Mouse (Mus musculus) G1E (cell line): ENCODE results near the gene Kdsr. TPM values are rescaled to one million over a fixed set of nuclear protein-coding genes. Genes with fewer than 3 reads are reported as not detected.

Source experiments
- ATAC-seq: 2 replicates; pipeline ENCODE4 v1.8.0; 2016; ENCODE audit warnings: mild to moderate bottlenecking; ENCODE audit not compliant: insufficient number of reproducible peaks, poor library complexity, low FRiP score, severe bottlenecking; ENCODE audit errors: extremely low read depth
- DNase-seq: peaks from one replicate; pipeline ENCODE4 v3.0.0; 2012; ENCODE audit warnings: low spot score
- H3K27me3 ChIP-seq: 2 replicates; pipeline ENCODE4 v1.6.1; 2012; ENCODE audit warnings: mild to moderate bottlenecking, low read length, inconsistent platforms; ENCODE audit not compliant: insufficient read depth
- H3K36me3 ChIP-seq: replicated peaks from 2 replicates; pipeline ENCODE3; 2012; ENCODE audit warnings: mild to moderate bottlenecking, inconsistent platforms
- H3K4me1 ChIP-seq: 2 replicates; pipeline ENCODE4 v1.6.1; 2012; ENCODE audit warnings: low read depth, low read length, inconsistent platforms, mixed read lengths; ENCODE audit not compliant: insufficient read depth
- H3K4me3 ChIP-seq: 2 replicates; pipeline ENCODE4 v1.5.1; 2012; ENCODE audit warnings: low read depth, mild to moderate bottlenecking, inconsistent platforms, low read length, moderate library complexity, mixed read lengths
- H3K9me3 ChIP-seq: replicated peaks from 2 replicates; pipeline ENCODE4 v1.6.1; 2012; ENCODE audit warnings: inconsistent platforms
- CTCF ChIP-seq: IDR thresholded peaks from 2 replicates; pipeline ENCODE4 v1.5.1; 2012; ENCODE audit warnings: low read depth, low read length, inconsistent platforms, mixed read lengths
- GATA1 ChIP-seq: IDR thresholded peaks from 2 replicates; pipeline ENCODE4 v1.6.1; 2012; ENCODE audit warnings: borderline replicate concordance, low read length, inconsistent platforms, mixed read lengths
- GATA2 ChIP-seq: IDR thresholded peaks from 2 replicates; pipeline ENCODE4 v1.6.1; 2012; ENCODE audit warnings: low read depth, low read length, inconsistent platforms, borderline replicate concordance
- POLR2AphosphoS5 ChIP-seq: IDR thresholded peaks from 2 replicates; pipeline ENCODE4 v1.6.1; 2012; ENCODE audit warnings: low read depth, low read length, inconsistent platforms; ENCODE audit not compliant: insufficient replicate concordance
- TAL1 ChIP-seq: conservative IDR thresholded peaks from 2 replicates; pipeline ENCODE4 v1.6.1; 2012; ENCODE audit warnings: low read depth, low read length, inconsistent platforms, mixed read lengths
- polyA plus RNA-seq: library from polyadenylated mRNA; stranded (reverse); fragments of >175 nt; gene quantifications from 2 replicates; pipeline ENCODE4 v1.2.3, GENCODE M21; 2012
- total RNA-seq, 2 experiments: library from RNA; stranded (forward) in 1 of 2; stranded (reverse) in 1 of 2; fragments of 200-1000 nt in 1 of 2; fragments of >200 nt in 1 of 2; fragmentation: Nextera tagmentation in 1 of 2; gene quantifications; 2 replicates each; pipeline ENCODE4 v1.2.3; 2014 to 2017

The Kdsr gene
- total and polyA plus RNA-seq, 3 experiments: 9.3 to 63.9 (median 27.1) TPM

DNA sequence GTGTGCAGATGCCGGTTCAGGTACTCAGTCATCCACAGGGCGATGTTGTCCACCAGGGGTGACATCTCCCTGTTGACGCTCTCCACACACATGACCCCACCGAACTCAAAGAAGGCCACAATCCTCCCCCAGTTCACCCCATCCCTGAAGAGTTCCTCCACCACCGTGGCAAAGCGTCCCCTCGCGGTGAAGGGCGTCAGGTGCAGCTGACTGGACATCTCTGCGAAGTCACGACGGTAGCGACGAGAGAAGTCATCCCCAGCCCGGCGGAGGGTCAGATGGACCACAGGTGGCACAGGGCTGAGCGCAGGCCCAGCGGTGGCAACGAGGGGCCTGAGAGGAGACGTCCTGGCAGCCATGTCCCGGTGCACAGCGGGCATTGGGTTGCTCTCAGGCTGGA, 47.2 kb downstream of the Kdsr start:
- Histone ChIP-seq H3K9me3 (peaks cover 3% of the 10 kb centered on the region), H3K36me3 (peaks cover 5% of the 10 kb centered on the region), H3K4me1 (peaks cover 45% of the 10 kb centered on the region), H3K4me3 (peak overlapping the region; percentile 42; the same call in 1 of the 2 replicates), H3K27me3 (peaks cover 15% of the 10 kb centered on the region; the same call in 1 of the 2 replicates)
- ATAC-seq: no peak
- TF ChIP-seq CTCF (peak; percentile 13; the same call in 1 of the 2 replicates), GATA2 (no peak)
- peak; percentile 25 for DNase-seq

DNA sequence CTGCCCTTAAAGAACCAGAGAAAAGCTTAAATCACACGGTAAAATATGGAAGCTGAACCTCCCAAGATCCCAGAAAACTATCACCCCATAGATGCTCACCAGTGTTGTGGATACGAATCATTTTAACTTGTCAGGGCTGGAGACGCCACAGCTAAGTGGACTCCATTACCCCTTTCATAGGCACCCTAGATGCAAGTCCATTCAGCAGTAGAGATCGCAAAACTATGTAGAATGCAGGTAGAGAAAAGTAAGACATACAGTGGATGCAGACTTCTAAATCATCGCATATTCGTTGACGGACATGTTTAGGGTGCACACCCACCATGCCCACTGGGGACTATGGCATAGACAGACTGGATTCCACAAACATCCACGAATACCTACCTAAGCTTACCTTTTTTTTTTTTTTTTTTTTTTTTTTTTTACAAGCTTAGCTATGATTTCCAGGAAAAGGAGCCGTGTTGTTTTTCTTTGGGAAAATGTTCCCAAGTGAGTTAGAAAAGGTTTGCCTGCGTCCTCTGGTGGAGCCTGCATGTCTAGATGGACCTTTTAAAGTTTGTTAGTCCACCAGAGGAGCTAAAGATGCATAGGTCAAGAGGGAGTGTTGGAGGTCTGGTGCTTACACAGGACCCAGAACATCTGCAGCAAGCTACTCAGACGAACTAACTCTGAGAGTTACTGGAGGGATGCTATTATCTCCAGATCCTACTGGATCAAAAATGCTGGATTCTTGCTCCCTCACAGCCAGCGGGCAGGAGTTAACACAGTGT, 48.0 kb downstream of the Kdsr start:
- Histone ChIP-seq H3K9me3 (peaks cover 3% of the 10 kb centered on the region), H3K27me3 (peaks cover 21% of the 10 kb centered on the region; the same call in 1 of the 2 replicates), H3K4me3 (no peak overlapping the region), H3K4me1 (peaks cover 45% of the 10 kb centered on the region), H3K36me3 (peaks cover 5% of the 10 kb centered on the region)
- TF ChIP-seq CTCF (no peak), TAL1 (no peak), POLR2AphosphoS5 (no peak), GATA2 (no peak), GATA1 (no peak)
- ATAC-seq (no peak), DNase-seq (no peak)

DNA sequence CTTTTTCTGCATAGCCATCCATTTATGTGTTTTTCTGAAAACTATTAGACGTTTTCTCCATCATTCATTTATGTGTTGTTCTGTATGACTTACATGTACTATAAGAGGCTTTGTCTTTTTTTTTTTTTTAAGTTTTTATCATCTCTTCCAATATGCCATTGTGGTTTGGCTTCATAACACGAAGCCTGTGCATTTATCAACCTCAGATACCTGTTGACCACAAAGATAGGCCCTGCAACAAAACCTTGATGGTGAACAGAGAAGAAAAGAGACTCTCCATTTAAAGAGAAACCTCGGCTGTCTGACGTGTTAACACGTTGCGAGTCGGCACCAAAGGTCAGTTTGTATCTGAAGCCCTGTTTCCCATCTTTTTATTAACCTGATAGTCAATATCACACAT, 49.3 kb downstream of the Kdsr start:
- H3K9me3 ChIP-seq: peaks cover 3% of the 10 kb centered on the region
- no peak overlapping the region for H3K4me3 ChIP-seq
- H3K27me3 ChIP-seq: peaks cover 21% of the 10 kb centered on the region; the same call in 1 of the 2 replicates
- no peak for TF ChIP-seq GATA1
- TF ChIP-seq POLR2AphosphoS5: no peak
- TF ChIP-seq GATA2: no peak
- no peak for TF ChIP-seq TAL1
- no peak for TF ChIP-seq CTCF
- ATAC-seq: peak; percentile 31; the same call in 1 of the 2 replicates
- peaks cover 5% of the 10 kb centered on the region for H3K36me3 ChIP-seq
- no peak for DNase-seq
- H3K4me1 ChIP-seq: peaks cover 37% of the 10 kb centered on the region

DNA sequence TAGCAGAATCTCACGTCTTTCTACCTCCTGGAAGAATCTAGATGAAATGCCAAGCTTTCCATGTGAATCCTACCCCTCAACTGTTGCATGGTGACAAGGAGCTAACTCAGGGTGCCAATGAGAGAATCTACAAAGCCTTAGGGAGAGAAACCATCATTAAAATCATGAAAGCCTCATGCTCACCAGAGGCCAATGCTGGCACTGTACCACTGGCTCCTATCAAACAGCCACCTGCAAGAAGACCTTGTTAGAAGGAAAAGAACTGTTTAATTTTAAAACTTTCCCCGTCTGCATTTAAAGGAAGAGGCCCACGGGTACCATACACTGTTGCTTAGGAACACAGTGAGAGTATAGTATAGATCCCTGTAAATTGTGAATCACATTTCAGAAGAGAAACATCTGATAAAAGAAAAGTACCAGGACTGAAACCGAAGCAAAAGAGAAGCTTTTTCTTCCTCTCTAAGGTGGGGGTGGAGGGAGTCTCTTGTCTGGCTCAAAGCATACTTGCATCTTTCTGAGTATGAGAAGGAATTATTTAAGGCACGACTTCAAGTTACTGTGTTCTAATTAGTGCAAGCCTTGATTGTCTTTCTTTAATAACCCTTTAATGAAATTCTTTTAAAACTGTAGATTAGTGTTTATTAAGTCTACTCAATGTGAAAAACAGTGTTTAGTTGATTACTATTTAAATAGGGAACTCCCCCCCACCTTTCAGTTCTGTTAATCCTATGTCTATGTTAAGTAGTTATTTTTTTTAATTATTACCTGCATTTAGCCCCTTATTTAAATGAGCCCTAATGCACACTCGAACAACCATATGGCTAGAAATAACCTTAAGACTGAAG, 52.3 kb downstream of the Kdsr start:
- TF ChIP-seq POLR2AphosphoS5 (no peak), GATA1 (no peak), GATA2 (no peak), CTCF (no peak), TAL1 (no peak)
- DNase-seq: no peak
- H3K4me1 ChIP-seq: peaks cover 14% of the 10 kb centered on the region
- H3K36me3 ChIP-seq: peaks cover 3% of the 10 kb centered on the region
- ATAC-seq: no peak
- no peak overlapping the region for H3K4me3 ChIP-seq
- H3K27me3 ChIP-seq: peaks cover 11% of the 10 kb centered on the region; the same call in 1 of the 2 replicates
- H3K9me3 ChIP-seq: peaks cover 2% of the 10 kb centered on the region

GRCm38 (mm10) chr1:106703183-106703582, 56.3 kb downstream of the Kdsr start:
- Histone ChIP-seq H3K27me3 (0 out of 2 replicates have a peak, but pooled peaks cover 6% of the 10 kb centered on the region), H3K9me3 (no peaks in the 10 kb centered on the region), H3K4me1 (no peaks in the 10 kb centered on the region), H3K36me3 (no peaks in the 10 kb centered on the region), H3K4me3 (no peak overlapping the region)
- ATAC-seq: no peak
- no peak for TF ChIP-seq CTCF
- TF ChIP-seq POLR2AphosphoS5: no peak
- TF ChIP-seq GATA2: no peak
- TF ChIP-seq GATA1: no peak
- TF ChIP-seq TAL1: no peak
- no peak for DNase-seq

DNA sequence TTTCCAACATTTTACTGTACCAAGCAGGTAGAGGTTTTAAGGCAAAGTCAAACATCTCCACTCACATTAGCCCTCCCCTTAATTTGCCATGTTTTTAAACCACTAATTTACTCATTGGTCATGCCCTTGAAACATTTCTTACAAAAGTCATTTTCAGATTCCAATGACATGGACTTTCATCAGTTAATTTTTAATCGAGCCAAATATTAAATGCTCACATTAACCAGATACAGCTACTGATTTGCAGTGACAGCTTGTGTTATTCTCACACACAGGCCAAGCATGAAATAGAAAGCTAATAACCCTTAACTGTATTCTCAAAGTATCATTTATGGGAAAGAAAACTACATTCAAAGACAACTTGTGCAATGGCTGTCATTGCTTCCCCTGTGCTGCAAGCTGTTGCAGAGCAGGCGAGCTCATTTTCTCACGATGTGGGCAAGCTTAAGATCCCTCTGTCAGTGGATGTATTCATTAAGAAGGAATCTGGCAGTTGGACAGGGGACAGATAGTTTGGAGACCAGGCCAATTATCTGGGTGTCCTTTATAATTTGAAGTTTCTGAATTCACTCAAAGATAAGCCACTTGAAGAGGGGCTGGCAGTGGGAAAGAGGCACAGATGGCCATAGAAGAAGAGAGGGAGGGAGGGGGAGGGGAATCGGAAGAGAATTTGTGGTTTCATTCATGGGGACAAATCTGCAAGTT, 56.9 kb downstream of the Kdsr start:
- H3K9me3 ChIP-seq: no peaks in the 10 kb centered on the region
- no peak overlapping the region for H3K4me3 ChIP-seq
- 0 out of 2 replicates have a peak, but pooled peaks cover 6% of the 10 kb centered on the region for H3K27me3 ChIP-seq
- DNase-seq (no peak), ATAC-seq (no peak)
- TF ChIP-seq CTCF (no peak), TAL1 (no peak), GATA1 (no peak), POLR2AphosphoS5 (no peak), GATA2 (no peak)
- no peaks in the 10 kb centered on the region for H3K36me3 ChIP-seq
- no peaks in the 10 kb centered on the region for H3K4me1 ChIP-seq
